Mouse (Mus musculus): Measurements from ENCODE around the gene Kif26a.

The Kif26a gene

GRCm38 (mm10) chr12:112163981-112164839 lies 18.2 kb downstream of the Kif26a start:
- in situ Hi-C loops (cut with MboI, MseI) = no loop called here

- in situ Hi-C loops (cut with MboI, MseI) = no loop called here
Measured at GRCm38 (mm10) chr12:112164840-112165219, 18.8 kb downstream of the Kif26a start.

GRCm38 (mm10) chr12:112169240-112169639 lies 23.2 kb downstream of the Kif26a start:
- in situ Hi-C loops (cut with MboI, MseI) = no loop called here

GRCm38 (mm10) chr12:112170671-112171574 lies 24.9 kb downstream of the Kif26a start:
- in situ Hi-C loops (cut with MboI, MseI) = no loop called here

- in situ Hi-C loops (cut with MboI, MseI) = no loop called here
Measured at GRCm38 (mm10) chr12:112171657-112172056, 25.6 kb downstream of the Kif26a start.

GRCm38 (mm10) chr12:112172214-112172613 lies 26.2 kb downstream of the Kif26a start:
- in situ Hi-C loops (cut with MboI, MseI) = no loop called here

- in situ Hi-C loops (cut with MboI, MseI) = no loop called here
Measured at GRCm38 (mm10) chr12:112177679-112178078, 31.7 kb downstream of the Kif26a start.

- in situ Hi-C loops (cut with MboI, MseI) = no loop called here
Measured at GRCm38 (mm10) chr12:112179687-112180086, 33.7 kb downstream of the Kif26a start.

GRCm38 (mm10) chr12:112181921-112182608 lies 36.1 kb downstream of the Kif26a start:
- in situ Hi-C loops (cut with MboI, MseI) = no loop called here

- in situ Hi-C loops (cut with MboI, MseI) = no loop called here
Measured at GRCm38 (mm10) chr12:112182609-112182955, 36.6 kb downstream of the Kif26a start.

- in situ Hi-C loops (cut with MboI, MseI) = no loop called here
Measured at GRCm38 (mm10) chr12:112183675-112184074, 37.7 kb downstream of the Kif26a start.

GRCm38 (mm10) chr12:112184390-112184789 lies 38.4 kb downstream of the Kif26a start:
- in situ Hi-C loops (cut with MboI, MseI) = no loop called here

- in situ Hi-C loops (cut with MboI, MseI) = no loop called here
Measured at GRCm38 (mm10) chr12:112186899-112187298, 40.9 kb downstream of the Kif26a start.

GRCm38 (mm10) chr12:112191753-112192152 lies 45.7 kb downstream of the Kif26a start:
- in situ Hi-C loops (cut with MboI, MseI) = no loop called here

- in situ Hi-C loops (cut with MboI, MseI) = no loop called here
Measured at GRCm38 (mm10) chr12:112195019-112195418, 49.0 kb downstream of the Kif26a start.

- in situ Hi-C loops (cut with MboI, MseI) = no loop called here
Measured at GRCm38 (mm10) chr12:112196562-112196961, 50.6 kb downstream of the Kif26a start.

GRCm38 (mm10) chr12:112199363-112199762 lies 53.4 kb downstream of the Kif26a start:
- in situ Hi-C loops (cut with MboI, MseI) = no loop called here

GRCm38 (mm10) chr12:112200045-112200444 lies 54.0 kb downstream of the Kif26a start:
- in situ Hi-C loops (cut with MboI, MseI) = loop anchor here (10.0 kb wide), 1 partner anchor 1555 kb away; no protein-coding TSS in a partner anchor

GRCm38 (mm10) chr12:112207163-112207562 lies 61.2 kb downstream of the Kif26a start:
- in situ Hi-C loops (cut with MboI, MseI) = loop anchor here (10.0 kb wide), 1 partner anchor 1562 kb away; no protein-coding TSS in a partner anchor

- in situ Hi-C loops (cut with MboI, MseI) = loop anchor here (10.0 kb wide), 1 partner anchor 1563 kb away; no protein-coding TSS in a partner anchor
Measured at GRCm38 (mm10) chr12:112207734-112208133, 61.7 kb downstream of the Kif26a start.

- in situ Hi-C loops (cut with MboI, MseI) = no loop called here
Measured at GRCm38 (mm10) chr12:112210622-112211021, 64.6 kb downstream of the Kif26a start.

- in situ Hi-C loops (cut with MboI, MseI) = no loop called here
Measured at GRCm38 (mm10) chr12:112214441-112214857, 68.4 kb downstream of the Kif26a start.

Data from T-helper 1 cell (primary cell).